Mouse (Mus musculus) midbrain, embryonic 10.5 days (tissue): ENCODE results near the gene Aarsd1. TPM values are rescaled to one million over a fixed set of nuclear protein-coding genes. Genes with fewer than 3 reads are reported as not detected.
A peak's percentile ranks its signal among the peaks of the same experiment; 100 is the strongest.
"Not testable (repeated sequence)": the region's sequence is repeated elsewhere in the genome, so short reads cannot be mapped to it uniquely, and the experiment has no call there.

Source experiments
- DNase-seq: peaks from one replicate; pipeline ENCODE4 v3.0.0-alpha.2; 2017; ENCODE audit warnings: low spot score
- H3K27ac ChIP-seq: fragments of 300-500 bp; sonication (generic); replicated peaks from 2 replicates; pipeline ENCODE4 v1.5.1; 2016; ENCODE audit warnings: mild to moderate bottlenecking
- H3K27me3 ChIP-seq: fragments of 300-500 bp; sonication (generic); 2 replicates; pipeline ENCODE4 v1.6.1; 2016; ENCODE audit warnings: low read depth, mild to moderate bottlenecking; ENCODE audit not compliant: poor library complexity, severe bottlenecking
- H3K36me3 ChIP-seq: fragments of 300-500 bp; sonication (generic); 2 replicates; pipeline ENCODE4 v1.6.1; 2016; ENCODE audit warnings: mild to moderate bottlenecking, moderate library complexity
- H3K4me1 ChIP-seq: fragments of 300-500 bp; sonication (generic); 2 replicates; pipeline ENCODE4 v1.6.1; 2016
- H3K4me3 ChIP-seq: fragments of 300-500 bp; sonication (generic); 2 replicates; pipeline ENCODE4 v1.5.1; 2016; ENCODE audit warnings: mild to moderate bottlenecking, moderate library complexity
- H3K9me3 ChIP-seq: fragments of 300-500 bp; sonication (generic); replicated peaks from 2 replicates; pipeline ENCODE4 v1.6.1; 2016; ENCODE audit warnings: mild to moderate bottlenecking
- WGBS: fragments of 180-500 bp; shearing (Covaris S2); methylation state at CpG from one replicate; pipeline ENCODE4 v1.1.7; 2016; 5-methylcytosine and 5-hydroxymethylcytosine counted together
- polyA plus RNA-seq: library from polyadenylated mRNA; unstranded; fragments of >200 nt; fragmentation: Nextera tagmentation; extraction: Ambion mirVana; gene quantifications from 2 replicates; pipeline ENCODE4 v1.2.1, GENCODE M21; 2016

The Aarsd1 gene
- polyA plus RNA-seq, 1 experiment from 2014 or later, result 105 TPM

GRCm38 (mm10) chr11:101441450-101442126 lies 24.2 kb upstream of the Aarsd1 start:
- 33% methylated on average over 15 of the region's 15 CpGs for WGBS
- H3K4me1 ChIP-seq, result peaks cover 24% of the 10 kb centered on the region
- peak overlapping the region; percentile 98 for H3K27ac ChIP-seq
- not testable (repeated sequence) for H3K27me3 ChIP-seq, DNase-seq, H3K9me3 ChIP-seq
- peak overlapping the region; percentile 91 for H3K4me3 ChIP-seq
- H3K36me3 ChIP-seq, result peaks cover 34% of the 10 kb centered on the region

- not testable (repeated sequence) for H3K4me1 ChIP-seq, DNase-seq, H3K9me3 ChIP-seq, H3K27ac ChIP-seq, H3K27me3 ChIP-seq, H3K4me3 ChIP-seq
- WGBS, result 73% methylated on average over 3 of the region's 3 CpGs
- peaks cover 31% of the 10 kb centered on the region for H3K36me3 ChIP-seq
Measured at GRCm38 (mm10) chr11:101438006-101438405, 20.6 kb upstream of the Aarsd1 start.

- Histone ChIP-seq H3K4me1 (peaks cover 4% of the 10 kb centered on the region; the same call in 1 of the 2 replicates), H3K36me3 (peaks cover 39% of the 10 kb centered on the region), H3K4me3 (no peak overlapping the region), H3K27ac (no peak overlapping the region), H3K27me3 (no peaks in the 10 kb centered on the region), H3K9me3 (no peaks in the 10 kb centered on the region)
- no peak for DNase-seq
- 72% methylated on average over 4 of the region's 4 CpGs for WGBS
Measured at GRCm38 (mm10) chr11:101436916-101437315, 19.5 kb upstream of the Aarsd1 start.

DNA sequence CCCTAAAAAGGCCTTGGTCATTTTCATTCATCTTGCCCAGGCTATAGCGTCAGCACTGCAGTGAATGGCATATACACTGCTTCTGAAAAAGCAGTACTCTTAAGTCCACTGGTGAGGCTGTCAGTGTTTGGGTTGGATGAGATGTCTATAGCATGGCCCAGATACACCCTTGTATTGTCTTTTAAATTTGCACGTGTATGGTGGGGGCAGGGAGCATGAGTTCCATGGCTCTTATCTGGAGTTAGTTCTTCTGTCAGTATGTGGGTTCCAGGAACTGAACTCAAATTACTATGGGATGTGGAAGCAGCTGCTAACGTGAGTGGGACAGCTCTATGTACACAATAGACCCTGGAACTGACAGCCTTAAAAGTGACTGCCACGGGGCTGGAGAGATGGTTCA lies 18.4 kb upstream of the Aarsd1 start:
- H3K27ac ChIP-seq, result no peak overlapping the region
- H3K27me3 ChIP-seq, result no peaks in the 10 kb centered on the region
- H3K4me3 ChIP-seq, result no peak overlapping the region
- peaks cover 4% of the 10 kb centered on the region; the same call in 1 of the 2 replicates for H3K4me1 ChIP-seq
- peaks cover 50% of the 10 kb centered on the region for H3K36me3 ChIP-seq
- no peaks in the 10 kb centered on the region for H3K9me3 ChIP-seq
- no peak for DNase-seq
- WGBS, result 88% methylated on average over 4 of the region's 4 CpGs

GRCm38 (mm10) chr11:101433396-101433795 lies 16.0 kb upstream of the Aarsd1 start:
- Histone ChIP-seq H3K27me3 (no peaks in the 10 kb centered on the region), H3K4me3 (no peak overlapping the region), H3K27ac (no peak overlapping the region), H3K36me3 (peaks cover 74% of the 10 kb centered on the region), H3K4me1 (peaks cover 4% of the 10 kb centered on the region; the same call in 1 of the 2 replicates), H3K9me3 (no peaks in the 10 kb centered on the region)
- DNase-seq, result no peak
- 93% methylated on average over 13 of the region's 13 CpGs for WGBS

GRCm38 (mm10) chr11:101431327-101431726 lies 13.9 kb upstream of the Aarsd1 start:
- Histone ChIP-seq H3K36me3 (peaks cover 74% of the 10 kb centered on the region), H3K27ac (no peak overlapping the region), H3K27me3 (no peaks in the 10 kb centered on the region), H3K9me3 (no peaks in the 10 kb centered on the region), H3K4me3 (no peak overlapping the region), H3K4me1 (peaks cover 10% of the 10 kb centered on the region)
- 92% methylated on average over 9 of the region's 9 CpGs for WGBS
- DNase-seq, result no peak

DNA sequence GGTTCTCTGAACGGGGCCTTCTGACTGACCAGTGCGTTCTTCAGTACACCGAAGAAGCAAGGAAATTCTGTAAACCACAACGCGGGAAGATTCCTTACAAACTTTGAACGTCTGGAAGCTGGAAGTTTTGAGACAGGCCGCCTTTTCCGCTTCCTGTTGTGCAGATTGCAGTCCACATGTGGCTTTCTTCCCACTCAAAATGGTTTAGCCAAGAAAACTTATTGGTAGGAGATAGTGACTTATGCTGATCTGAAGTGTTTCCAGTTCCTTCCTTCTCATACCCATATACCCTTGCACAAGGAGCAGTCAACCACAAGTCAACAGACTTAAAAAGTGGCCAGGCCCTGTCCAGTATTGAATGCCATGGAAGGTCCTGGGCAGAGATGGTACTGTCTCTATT lies 8.8 kb upstream of the Aarsd1 start:
- Histone ChIP-seq H3K27me3 (peaks cover 9% of the 10 kb centered on the region), H3K9me3 (no peaks in the 10 kb centered on the region), H3K36me3 (peaks cover 27% of the 10 kb centered on the region), H3K4me3 (peak overlapping the region; percentile 99), H3K27ac (no peak overlapping the region), H3K4me1 (peaks cover 32% of the 10 kb centered on the region)
- 71% methylated on average over 8 of the region's 8 CpGs for WGBS
- DNase-seq, result no peak

GRCm38 (mm10) chr11:101424925-101425813 lies 7.8 kb upstream of the Aarsd1 start, which contains the start of the genes Rundc1 and Ptges3l:
Rundc1 (plus strand) TSS chr11:101425085.
Ptges3l (minus strand) TSS chr11:101425333.
- peaks cover 32% of the 10 kb centered on the region for H3K4me1 ChIP-seq
- peaks cover 17% of the 10 kb centered on the region for H3K36me3 ChIP-seq

DNA sequence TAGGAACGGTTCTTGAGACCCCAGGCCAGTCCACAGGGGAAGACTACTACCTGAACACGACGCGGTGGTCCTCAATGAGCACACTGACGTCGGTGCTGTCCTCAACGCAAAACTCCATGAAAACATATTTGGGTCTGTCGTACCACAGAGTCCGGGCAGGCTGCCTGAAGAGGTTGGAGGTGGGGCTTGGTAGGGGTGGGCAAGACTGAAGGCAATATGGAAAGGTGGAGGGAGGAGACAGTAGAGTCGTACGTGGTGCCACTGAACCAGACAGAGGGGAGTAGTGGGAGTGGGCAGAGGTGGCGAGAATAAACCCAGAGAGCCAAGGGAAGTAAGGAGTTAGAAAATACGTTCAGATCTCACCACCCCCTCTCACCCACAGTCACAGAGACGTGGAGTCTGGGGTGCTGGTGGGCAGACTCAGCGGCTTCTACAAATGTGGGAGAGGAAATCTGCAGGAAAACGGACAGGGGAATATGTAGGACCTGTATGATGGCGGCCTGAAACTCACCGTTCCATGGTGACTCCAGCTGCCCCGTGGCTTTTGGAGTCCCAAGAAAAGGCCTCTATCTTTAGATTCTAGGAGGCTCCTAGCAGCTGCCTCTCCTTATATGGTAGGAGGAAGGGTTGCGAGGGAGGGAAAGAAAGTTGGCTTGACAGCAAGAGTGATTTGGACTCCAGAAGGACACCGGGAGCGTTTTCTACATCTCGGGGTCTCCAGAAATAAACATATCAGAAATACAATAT lies 6.9 kb upstream of the Aarsd1 start, which contains the start of gene Gm27029:
TSS of gene Gm27029 (minus strand) at position 692 of the 747 bp plus-strand sequence.
- peak within 1 kb of the TSS; percentile 87 for H3K27ac ChIP-seq
- H3K4me1 ChIP-seq, result peaks cover 36% of the 10 kb centered on the region
- 7% methylated on average over 23 of the region's 23 CpGs for WGBS
- no peaks in the 10 kb centered on the region for H3K9me3 ChIP-seq
- DNase-seq, result no peak
- H3K4me3 ChIP-seq, result peak within 1 kb of the TSS; percentile 99
- peaks cover 8% of the 10 kb centered on the region for H3K36me3 ChIP-seq
- H3K27me3 ChIP-seq, result peaks cover 9% of the 10 kb centered on the region

More at GRCm38 (mm10) chr11:101424925-101425813, 7.8 kb upstream of the Aarsd1 start, which contains the start of the genes Rundc1 and Ptges3l:
- peak within 1 kb of the TSS; percentile 87 for H3K27ac ChIP-seq
- no peaks in the 10 kb centered on the region for H3K9me3 ChIP-seq
- peaks cover 9% of the 10 kb centered on the region for H3K27me3 ChIP-seq
- peak; percentile 97 for DNase-seq
- under 1% methylated on average over 81 of the region's 81 CpGs for WGBS
- peak within 1 kb of the TSS; percentile 99 for H3K4me3 ChIP-seq

DNA sequence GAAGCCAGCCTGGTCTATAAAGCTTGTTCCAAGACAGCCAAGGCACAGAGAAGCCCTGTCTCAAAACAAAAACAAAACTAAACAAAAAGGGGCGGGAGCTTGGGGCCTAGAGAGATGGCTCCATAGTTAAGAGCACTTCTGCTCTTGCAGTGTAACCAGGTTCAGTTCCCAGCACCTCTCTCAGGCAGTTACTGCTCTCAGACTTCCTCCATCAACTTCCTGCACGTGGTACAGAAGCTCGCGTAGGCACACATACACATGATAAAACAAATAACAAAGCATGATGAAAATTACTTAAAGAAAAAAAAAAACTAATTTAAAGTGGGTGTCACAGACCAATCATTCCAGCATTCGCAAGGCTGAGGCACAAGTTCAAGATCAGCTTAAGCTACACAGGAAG lies 2.7 kb upstream of the Aarsd1 start:
- Histone ChIP-seq H3K27me3 (peaks cover 9% of the 10 kb centered on the region), H3K4me1 (peaks cover 31% of the 10 kb centered on the region), H3K4me3 (no peak overlapping the region), H3K9me3 (no peaks in the 10 kb centered on the region), H3K36me3 (no peaks in the 10 kb centered on the region), H3K27ac (no peak overlapping the region)
- 92% methylated on average over 5 of the region's 5 CpGs for WGBS
- DNase-seq, result no peak

GRCm38 (mm10) chr11:101419610-101420009 lies 2.2 kb upstream of the Aarsd1 start:
- Histone ChIP-seq H3K4me3 (no peak overlapping the region), H3K27ac (no peak overlapping the region), H3K27me3 (peaks cover 9% of the 10 kb centered on the region), H3K4me1 (peaks cover 29% of the 10 kb centered on the region), H3K9me3 (no peaks in the 10 kb centered on the region), H3K36me3 (0 out of 2 replicates have a peak, but pooled peaks cover 2% of the 10 kb centered on the region)
- DNase-seq, result no peak
- 24% methylated on average over 3 of the region's 3 CpGs for WGBS

DNA sequence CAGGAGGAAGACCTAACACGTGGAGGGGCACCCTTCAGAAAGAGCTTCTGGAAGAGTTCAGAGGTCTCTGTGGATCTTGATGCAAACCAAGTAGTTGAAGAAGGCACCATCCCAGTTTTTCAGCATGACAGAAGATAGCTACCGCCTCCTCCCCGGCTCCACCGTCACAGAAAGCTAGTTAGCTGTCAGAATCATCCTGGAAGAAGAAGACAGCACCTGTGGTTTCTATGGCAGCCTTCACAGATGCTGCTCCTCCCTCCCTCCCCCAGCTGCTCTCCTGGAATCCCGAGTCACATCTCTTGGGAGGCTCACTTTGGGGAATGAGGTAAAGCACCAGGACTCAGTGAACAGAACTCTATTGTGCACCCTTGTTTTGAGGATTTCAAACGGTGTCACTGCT lies 1.6 kb upstream of the Aarsd1 start:
- Histone ChIP-seq H3K36me3 (peaks cover 7% of the 10 kb centered on the region), H3K27me3 (peaks cover 8% of the 10 kb centered on the region), H3K27ac (no peak overlapping the region), H3K4me1 (peaks cover 23% of the 10 kb centered on the region), H3K4me3 (no peak overlapping the region), H3K9me3 (no peaks in the 10 kb centered on the region)
- DNase-seq, result no peak
- WGBS, result 58% methylated on average over 6 of the region's 6 CpGs
